Mouse (Mus musculus) C2C12 (cell line): ENCODE data around the gene A930017K11Rik. TPM values are rescaled to one million over a fixed set of nuclear protein-coding genes. Genes with fewer than 3 reads are reported as not detected.
A peak's percentile ranks its signal among the peaks of the same experiment; 100 is the strongest.

Source experiments
- H3K27me3 ChIP-seq: one replicate; pipeline ENCODE4 v1.6.1; 2011; ENCODE audit not compliant: control insufficient read depth, insufficient read depth, insufficient read length
- H3K36me3 ChIP-seq: one replicate; pipeline ENCODE4 v1.6.1; 2011; ENCODE audit not compliant: control insufficient read depth, insufficient read depth
- H3K4me3 ChIP-seq: one replicate; pipeline ENCODE4 v1.5.1; 2011; ENCODE audit warnings: mild to moderate bottlenecking, control low read depth; ENCODE audit not compliant: poor library complexity, insufficient read depth, severe bottlenecking
- H3K79me2 ChIP-seq: one replicate; pipeline ENCODE4 v1.6.1; 2011; ENCODE audit not compliant: control insufficient read depth, insufficient read depth
- H3K79me3 ChIP-seq: one replicate; pipeline ENCODE4 v1.6.1; 2011; ENCODE audit warnings: low read depth, control low read depth
- H3ac ChIP-seq: one replicate; pipeline ENCODE3; 2011; ENCODE audit warnings: low read depth; ENCODE audit not compliant: control insufficient read depth, insufficient read length
- CEBPB ChIP-seq: IDR thresholded peaks from one replicate; pipeline ENCODE4 v1.6.1; 2011; ENCODE audit warnings: low read depth, mild to moderate bottlenecking, control low read depth, moderate library complexity
- CTCF ChIP-seq: IDR thresholded peaks from one replicate; pipeline ENCODE4 v1.5.1; 2011; ENCODE audit not compliant: control insufficient read depth, insufficient read depth, insufficient read length
- FOSL1 ChIP-seq: IDR thresholded peaks from one replicate; pipeline ENCODE4 v1.8.0; 2011; ENCODE audit warnings: mild to moderate bottlenecking, low read length; ENCODE audit not compliant: poor library complexity, insufficient read depth, severe bottlenecking
- MAX ChIP-seq: IDR thresholded peaks from one replicate; pipeline ENCODE4 v1.6.1; 2011; ENCODE audit warnings: mild to moderate bottlenecking, control low read depth
- MYOD1 ChIP-seq: IDR thresholded peaks from one replicate; pipeline ENCODE4 v1.6.1; 2011; ENCODE audit warnings: low read depth; ENCODE audit not compliant: control insufficient read depth, insufficient read length
- MYOG ChIP-seq: IDR thresholded peaks from one replicate; pipeline ENCODE4 v1.6.1; 2011; ENCODE audit not compliant: control insufficient read depth, insufficient read length; ENCODE audit errors: extremely low read depth
- USF1 ChIP-seq: IDR thresholded peaks from one replicate; pipeline ENCODE4 v1.6.1; 2011; ENCODE audit warnings: low read depth, mild to moderate bottlenecking, control low read depth, moderate library complexity
- polyA plus RNA-seq: library from polyadenylated mRNA; unstranded; fragments of >200 nt; fragmentation: generic; extraction: Trizol; gene quantifications from one replicate; pipeline ENCODE4 v1.2.1, GENCODE M21; 2012; ENCODE audit warnings: missing spikeins

The A930017K11Rik gene
- polyA plus RNA-seq, 1 experiment = 0.02 TPM

- H3K27me3 ChIP-seq = peaks cover 9% of the 10 kb centered on the region
- TF ChIP-seq USF1 (no peak), MYOD1 (no peak), MAX (no peak), CTCF (no peak), FOSL1 (no peak), CEBPB (no peak), MYOG (no peak)
- no peak overlapping the region for H3K4me3 ChIP-seq
- H3ac ChIP-seq = no peak overlapping the region
- H3K79me2 ChIP-seq = peaks cover 18% of the 10 kb centered on the region
- peaks cover 7% of the 10 kb centered on the region for H3K79me3 ChIP-seq
- no peaks in the 10 kb centered on the region for H3K36me3 ChIP-seq
Observed at GRCm38 (mm10) chr17:25945517-25946155, 6.7 kb downstream of the A930017K11Rik start.

DNA sequence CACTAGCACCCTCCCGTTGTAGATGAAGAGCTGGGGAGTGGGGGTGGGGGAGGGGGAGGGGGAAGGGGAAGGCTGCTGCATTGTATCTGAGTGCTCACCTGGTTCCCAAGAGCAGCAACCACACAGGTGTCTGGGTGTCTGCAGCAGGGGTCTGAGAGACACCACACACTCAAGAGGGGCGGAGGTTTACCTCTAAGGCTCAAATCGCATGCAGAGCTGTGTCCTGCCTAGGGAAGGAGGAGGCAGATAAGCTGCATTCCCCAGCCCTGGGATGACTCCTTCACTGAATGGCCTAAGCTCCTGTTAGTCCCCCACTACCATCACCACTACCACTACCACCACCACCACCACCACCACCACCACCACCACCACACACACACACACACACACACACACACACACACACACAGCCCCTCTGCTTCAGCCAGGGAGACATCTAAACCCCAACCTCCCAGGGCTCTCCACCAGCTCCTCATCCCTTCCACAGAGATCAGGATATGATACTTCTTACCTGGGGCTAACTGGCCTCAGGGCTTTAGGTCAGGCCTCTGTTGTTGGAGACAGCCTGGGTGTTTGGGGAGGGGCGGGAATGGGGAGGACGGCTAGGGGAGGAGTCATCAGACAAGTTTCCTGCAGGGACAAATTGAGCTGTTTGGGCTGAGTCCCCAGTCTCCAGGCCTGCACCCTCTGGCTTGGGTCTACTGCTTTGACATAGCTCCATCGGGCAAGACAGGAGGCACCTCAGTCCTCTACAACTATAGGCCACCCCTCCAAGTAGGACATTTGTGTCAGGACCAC, 7.8 kb downstream of the A930017K11Rik start, which contains the start of the genes Pigq and Nhlrc4:
Pigq (minus strand) TSS at position 571 of the 798 bp plus-strand sequence.
Nhlrc4 (minus strand) TSS at position 596 of the 798 bp plus-strand sequence.
- H3K4me3 ChIP-seq = no peak within 1 kb of the TSS
- H3ac ChIP-seq = no peak within 1 kb of the TSS
- no peaks in the 10 kb centered on the region for H3K27me3 ChIP-seq
- peaks cover 29% of the 10 kb centered on the region for H3K79me2 ChIP-seq
- peaks cover 17% of the 10 kb centered on the region for H3K79me3 ChIP-seq
- H3K36me3 ChIP-seq = peaks cover 3% of the 10 kb centered on the region
- TF ChIP-seq MYOG (no peak), MYOD1 (no peak), MAX (no peak), CTCF (no peak), FOSL1 (no peak), CEBPB (no peak), USF1 (no peak)

DNA sequence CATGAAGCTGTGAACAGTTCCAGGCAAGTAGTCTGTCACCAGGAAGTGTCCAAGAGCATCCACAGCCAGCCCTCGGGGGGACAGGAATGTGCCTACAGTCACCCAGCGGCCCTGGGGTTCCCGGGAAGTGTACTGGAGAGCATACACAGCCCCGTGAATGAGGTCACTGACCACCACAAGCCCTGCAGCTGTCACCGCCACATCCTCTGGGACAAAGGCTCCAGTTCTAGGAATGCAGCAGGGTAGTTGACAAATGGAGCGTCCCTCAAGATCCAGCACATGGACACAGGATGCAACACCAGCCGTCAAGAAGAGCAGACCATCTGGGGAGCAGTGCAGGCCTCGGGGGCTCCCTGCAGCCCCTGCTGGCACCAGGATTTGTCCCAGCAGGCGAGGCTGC, 8.6 kb downstream of the A930017K11Rik start:
- Histone ChIP-seq H3K27me3 (no peaks in the 10 kb centered on the region), H3K79me3 (peaks cover 18% of the 10 kb centered on the region), H3K79me2 (peaks cover 37% of the 10 kb centered on the region), H3K4me3 (no peak overlapping the region), H3K36me3 (peaks cover 9% of the 10 kb centered on the region), H3ac (no peak overlapping the region)
- TF ChIP-seq CEBPB = no peak
- TF ChIP-seq MYOD1 = peak; percentile 93

GRCm38 (mm10) chr17:25943221-25943620, 9.1 kb downstream of the A930017K11Rik start:
- H3K27me3 ChIP-seq = no peaks in the 10 kb centered on the region
- H3K79me2 ChIP-seq = peaks cover 39% of the 10 kb centered on the region
- no peak overlapping the region for H3K4me3 ChIP-seq
- no peak overlapping the region for H3ac ChIP-seq
- H3K79me3 ChIP-seq = peaks cover 18% of the 10 kb centered on the region
- TF ChIP-seq FOSL1 = no peak
- TF ChIP-seq MAX = no peak
- TF ChIP-seq CEBPB = no peak
- no peak for TF ChIP-seq MYOG
- TF ChIP-seq MYOD1 = no peak
- TF ChIP-seq CTCF = no peak
- no peak for TF ChIP-seq USF1
- H3K36me3 ChIP-seq = peaks cover 11% of the 10 kb centered on the region

DNA sequence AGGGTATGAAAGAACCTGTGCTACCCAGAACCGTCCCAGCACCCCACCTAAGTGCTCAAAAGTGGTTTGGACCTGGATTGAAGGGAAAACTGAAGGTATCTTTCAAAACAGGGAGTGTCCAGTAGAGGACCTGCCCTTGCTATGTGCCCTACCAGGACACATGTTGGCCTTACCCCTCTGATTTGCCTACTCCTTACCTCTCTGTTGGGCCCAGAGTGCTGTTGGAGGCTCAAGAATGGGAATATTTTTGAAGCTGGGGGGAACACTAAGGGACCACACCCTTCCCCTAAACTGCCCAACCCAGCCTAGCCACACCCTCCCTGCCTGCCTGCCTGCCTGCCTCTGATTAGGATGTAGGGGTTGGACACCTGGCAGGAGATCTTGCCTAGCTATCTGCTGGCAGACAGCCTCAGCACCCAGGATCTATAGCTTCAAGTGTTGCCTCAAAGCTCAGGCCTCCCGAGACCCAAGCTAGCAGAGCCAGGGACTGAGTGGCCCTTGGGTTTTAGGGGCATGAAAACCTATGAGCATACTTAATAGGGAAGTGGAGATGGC, 9.7 kb downstream of the A930017K11Rik start:
- TF ChIP-seq CTCF = no peak
- no peak for TF ChIP-seq MYOD1
- no peak for TF ChIP-seq CEBPB
- TF ChIP-seq FOSL1 = no peak
- TF ChIP-seq USF1 = no peak
- no peak for TF ChIP-seq MAX
- TF ChIP-seq MYOG = no peak
- H3K79me2 ChIP-seq = peaks cover 39% of the 10 kb centered on the region
- H3K4me3 ChIP-seq = no peak overlapping the region
- no peak overlapping the region for H3ac ChIP-seq
- peaks cover 11% of the 10 kb centered on the region for H3K36me3 ChIP-seq
- peaks cover 18% of the 10 kb centered on the region for H3K79me3 ChIP-seq
- no peaks in the 10 kb centered on the region for H3K27me3 ChIP-seq
